Mouse (Mus musculus) left cerebral cortex, adult 18-20 months (tissue): ENCODE results near the gene Atp7a. TPM values are rescaled to one million over a fixed set of nuclear protein-coding genes. Genes with fewer than 3 reads are reported as not detected.
"Not testable (repeated sequence)": the region's sequence is repeated elsewhere in the genome, so short reads cannot be mapped to it uniquely, and the experiment has no call there.

Source experiments
- DNase-seq, 2 experiments: peaks; one replicate each; pipeline ENCODE4 v3.0.0; 2021 to 2022; ENCODE audit warnings: low spot score in 2 of 2, mixed read lengths in 1 of 2
- long read RNA-seq, 2 experiments: library from polyadenylated mRNA; stranded (forward); transcript quantifications; one replicate each; pipeline ENCODE4 v2.0.0; 2021
- total RNA-seq, 2 experiments: library from RNA; stranded (reverse); gene quantifications; 2 replicates each; pipeline ENCODE4 v1.2.3; 2021

Atp7a gene
- total RNA-seq: 1 to 10 TPM; 7.2 to 8.3 TPM
- long read RNA-seq, experiment 1, full-length matches to known transcripts: 2 of 2 reads
- long read RNA-seq, experiment 1, partial matches to known transcripts: 0 of 2 reads
- long read RNA-seq, experiment 1, other reads (novel, unspliced or antisense): 0 of 2 reads
- long read RNA-seq, experiment 2, partial matches to known transcripts: 1 of 1 reads
- long read RNA-seq, experiment 2, other reads (novel, unspliced or antisense): 0 of 1 reads

DNA sequence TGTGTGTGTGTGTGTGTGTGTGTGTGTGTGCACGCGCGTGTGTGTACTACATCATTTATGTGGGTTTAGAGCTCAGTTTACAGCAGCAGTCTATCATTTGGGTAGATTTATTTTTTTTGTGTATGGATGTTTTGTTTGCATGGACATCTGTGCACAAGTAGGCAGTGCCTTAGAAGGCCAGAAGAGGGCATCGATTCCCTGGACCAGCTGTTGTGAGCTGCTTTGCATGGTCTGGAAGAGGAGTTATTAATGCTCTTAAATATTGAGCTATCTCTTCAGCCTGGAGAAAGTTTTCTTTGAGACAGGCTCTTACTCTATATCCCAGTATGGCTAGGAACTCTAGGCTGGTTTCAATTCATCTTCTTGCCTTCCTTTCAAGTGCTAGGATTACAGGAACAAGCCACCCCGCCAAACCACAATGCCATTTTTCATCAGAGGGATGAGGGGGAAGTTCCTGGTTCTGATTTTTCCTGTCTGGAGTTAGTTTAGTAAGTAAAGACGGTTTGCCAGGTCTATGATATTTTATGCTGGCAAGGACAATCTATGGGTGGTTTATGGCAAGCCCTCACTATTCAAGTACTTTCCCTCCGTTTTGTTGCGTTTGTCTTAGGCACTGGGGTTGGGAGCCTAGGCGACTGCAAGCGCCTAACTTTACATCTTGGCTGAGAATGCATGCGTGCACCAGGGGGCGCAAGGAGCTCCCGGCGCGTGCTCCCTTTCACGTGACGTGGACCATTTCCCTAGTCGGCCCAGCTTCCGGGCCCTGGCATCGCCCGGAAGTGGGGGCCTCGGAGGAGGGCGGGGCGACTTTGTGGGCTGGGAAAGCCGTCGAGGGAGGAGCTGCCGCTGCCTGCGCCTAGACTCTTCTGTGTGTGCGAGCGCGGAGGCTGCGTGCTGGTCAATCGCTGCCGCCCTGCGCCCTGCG lies at the start of gene Atp7a:
Atp7a (plus strand) TSS at position 859 of the 925 bp plus-strand sequence.
- peak; percentile 83 to 88 for DNase-seq

DNA sequence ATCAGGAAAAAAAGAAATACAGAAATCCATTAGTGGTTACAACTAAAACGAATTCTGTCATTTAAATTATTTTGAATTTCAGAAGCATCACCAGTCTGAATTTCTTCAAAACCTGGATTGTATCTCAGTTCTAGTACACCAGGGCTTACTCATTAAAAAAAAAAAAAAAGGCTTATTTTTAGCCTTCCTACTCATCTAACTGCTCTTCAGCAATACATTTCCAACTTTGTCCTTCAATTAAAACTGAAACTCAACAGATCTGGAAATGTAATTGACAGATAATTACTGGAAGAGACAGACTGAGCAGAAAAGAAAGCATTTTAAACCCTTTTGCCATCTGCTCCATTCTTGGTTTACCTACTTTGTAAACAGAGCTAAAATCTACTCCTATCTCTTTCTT lies 25.5 kb upstream of the Atp7a start:
- DNase-seq: no peak

DNA sequence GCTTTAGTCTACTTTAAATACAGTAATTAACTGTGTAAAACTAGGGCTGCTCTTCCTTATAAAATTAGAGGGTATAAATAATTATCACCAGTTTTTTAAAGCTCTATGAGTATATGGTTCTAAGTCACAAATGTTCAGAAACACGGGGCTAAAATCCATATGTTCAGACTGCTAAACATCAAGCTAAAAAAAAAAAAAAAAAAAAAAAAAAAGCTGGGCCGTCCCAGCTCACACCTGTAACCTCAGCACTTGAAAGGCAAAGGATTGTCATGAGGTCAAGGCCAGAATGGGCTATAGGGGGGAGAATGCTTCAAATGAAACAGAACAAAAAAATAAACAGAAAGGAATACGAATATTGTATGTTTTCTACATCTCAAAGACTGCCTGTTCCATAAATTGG lies 16.3 kb upstream of the Atp7a start:
- DNase-seq: no peak

DNA sequence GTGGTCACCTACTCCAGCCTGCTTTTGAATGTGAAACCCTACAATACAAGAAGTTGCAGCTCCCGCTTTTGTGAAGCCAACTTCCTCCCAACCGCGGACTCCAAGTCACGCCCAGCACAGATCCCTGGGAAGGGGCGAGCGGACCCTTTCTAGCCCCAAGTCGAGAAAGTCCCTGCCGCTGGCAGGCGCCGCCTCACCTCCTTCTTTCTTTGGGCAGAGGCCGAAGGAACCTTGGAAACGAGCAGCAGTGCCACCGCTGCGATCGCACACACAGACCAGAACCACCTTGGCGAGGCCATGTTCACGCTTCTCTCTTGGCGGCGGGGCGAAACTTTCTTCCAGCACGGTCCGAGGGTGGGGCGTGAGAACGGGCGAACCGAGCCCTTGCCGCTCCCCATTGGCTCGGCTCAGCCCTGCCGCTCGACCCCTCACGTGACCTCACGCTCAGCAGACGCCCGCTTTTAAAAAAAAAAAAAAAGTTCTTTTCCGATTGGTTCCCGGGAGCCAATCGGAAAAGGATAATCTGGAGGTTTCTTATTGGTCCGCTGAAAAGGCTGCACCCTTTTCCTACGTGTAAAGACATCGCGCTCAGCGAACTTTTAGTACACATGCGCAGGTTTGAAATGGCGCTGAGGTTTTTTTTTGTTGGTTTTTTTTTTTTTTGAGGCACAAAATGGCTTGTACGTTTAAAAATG lies 15.5 kb upstream of the Atp7a start, which contains the start of gene Magt1:
Magt1 (minus strand) TSS at position 442 of the 695 bp plus-strand sequence.
- DNase-seq: peak; percentile 71 to 72

DNA sequence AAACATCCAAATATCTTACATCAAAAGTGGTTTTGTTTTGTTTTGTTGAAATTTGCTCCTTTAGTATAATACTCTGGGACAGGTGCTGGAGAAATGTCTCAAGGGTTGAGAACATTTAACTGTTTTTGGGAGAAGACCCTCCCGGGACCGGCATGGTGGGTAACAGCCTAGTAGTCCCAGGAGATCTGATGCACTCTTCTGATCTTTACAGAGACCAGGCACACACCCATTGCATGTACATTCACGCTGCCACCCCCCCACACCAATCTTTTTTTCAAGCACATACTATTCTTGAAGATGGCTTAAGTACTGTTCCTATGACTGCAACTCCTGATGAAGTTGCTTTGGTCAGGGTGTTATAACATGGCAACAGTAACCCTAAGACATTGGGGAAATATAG lies 14.5 kb upstream of the Atp7a start:
- no peak for DNase-seq

DNA sequence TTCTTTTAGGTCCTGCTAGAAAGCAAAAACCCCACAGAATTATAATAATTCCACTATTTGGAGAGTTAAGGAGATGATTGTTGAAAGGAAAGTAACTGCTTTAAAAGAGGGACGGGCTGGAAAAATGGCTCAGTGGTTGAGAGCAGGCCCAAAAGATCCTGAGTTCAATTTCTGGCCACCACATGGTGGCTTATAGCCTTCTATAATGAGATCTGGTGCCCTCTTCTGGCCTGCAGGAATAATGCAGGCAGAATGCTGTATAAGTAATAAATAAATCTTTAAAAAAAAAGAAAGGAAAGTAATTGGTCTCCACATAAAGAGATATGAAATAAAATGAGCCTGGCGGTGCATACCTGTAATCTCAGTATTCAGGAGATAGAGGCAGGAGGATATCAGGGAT lies 13.9 kb upstream of the Atp7a start:
- DNase-seq: peak; percentile 21 to 29

DNA sequence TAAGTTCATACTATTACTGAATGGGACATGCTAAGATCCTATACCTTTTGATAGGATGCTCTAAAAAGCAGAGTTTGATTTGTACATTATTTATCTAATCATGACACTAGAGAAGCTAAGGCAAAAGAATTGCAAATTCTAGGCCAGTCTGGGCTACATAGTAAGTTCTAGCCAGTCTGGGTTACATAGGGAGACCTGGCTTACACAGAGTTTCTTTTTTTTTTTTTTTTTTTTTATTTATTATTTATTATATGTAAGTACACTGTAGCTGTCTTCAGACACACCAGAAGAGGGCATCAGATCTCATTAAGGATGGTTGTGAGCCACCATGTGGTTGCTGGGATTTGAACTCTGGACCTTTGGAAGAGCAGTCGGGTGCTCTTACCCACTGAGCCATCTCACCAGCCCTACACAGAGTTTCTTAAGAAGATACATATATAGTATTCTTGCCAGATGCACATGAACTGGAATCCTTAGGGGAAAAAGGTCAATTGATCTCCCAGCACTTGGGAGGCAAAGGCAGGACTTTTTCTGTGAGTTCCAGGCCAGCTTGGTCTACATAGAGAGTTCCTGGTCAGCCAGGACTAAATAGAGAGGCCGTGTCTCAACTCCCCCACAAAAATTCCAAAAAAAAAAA lies 12.2 kb upstream of the Atp7a start:
- not testable (repeated sequence) for DNase-seq

DNA sequence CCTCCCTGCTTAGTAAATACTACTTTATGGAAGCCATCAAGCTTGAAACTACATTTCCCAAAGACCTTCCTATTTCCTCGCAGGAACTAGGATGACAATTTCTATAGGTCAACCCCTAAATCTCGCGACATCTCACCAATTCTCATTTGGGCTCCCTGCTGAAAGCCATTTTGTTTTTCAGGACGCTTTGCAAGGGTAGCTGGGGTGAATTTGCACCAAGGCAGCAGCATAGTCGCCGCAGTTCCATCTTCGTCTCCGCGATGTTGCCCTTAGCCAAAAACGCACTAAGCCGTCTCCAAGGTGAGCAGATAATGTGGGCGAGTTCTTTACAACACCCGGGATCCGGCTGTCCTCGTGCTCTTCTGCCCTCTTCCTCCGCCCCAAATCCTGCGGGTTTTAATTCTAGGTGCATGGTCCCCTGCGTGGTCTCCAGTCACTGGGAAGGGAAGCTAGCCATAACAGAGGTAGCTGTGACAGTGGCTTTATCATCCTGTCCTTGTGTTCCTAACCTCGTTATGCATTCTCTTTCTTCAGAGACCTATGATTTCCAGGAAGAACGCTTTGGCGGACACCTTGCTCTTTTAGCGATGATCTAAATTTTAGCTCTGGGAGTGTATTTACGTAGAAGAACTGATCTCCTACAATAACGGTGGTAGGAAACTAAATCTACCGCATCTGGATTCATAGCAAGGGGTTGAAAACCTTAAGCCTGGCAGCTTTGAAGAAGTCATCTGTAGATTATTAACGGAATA lies 11.3 kb upstream of the Atp7a start, which contains the start of gene Cox7b:
Cox7b (plus strand) TSS at position 130 of the 752 bp plus-strand sequence.
- peak; percentile 57 to 61 for DNase-seq

DNA sequence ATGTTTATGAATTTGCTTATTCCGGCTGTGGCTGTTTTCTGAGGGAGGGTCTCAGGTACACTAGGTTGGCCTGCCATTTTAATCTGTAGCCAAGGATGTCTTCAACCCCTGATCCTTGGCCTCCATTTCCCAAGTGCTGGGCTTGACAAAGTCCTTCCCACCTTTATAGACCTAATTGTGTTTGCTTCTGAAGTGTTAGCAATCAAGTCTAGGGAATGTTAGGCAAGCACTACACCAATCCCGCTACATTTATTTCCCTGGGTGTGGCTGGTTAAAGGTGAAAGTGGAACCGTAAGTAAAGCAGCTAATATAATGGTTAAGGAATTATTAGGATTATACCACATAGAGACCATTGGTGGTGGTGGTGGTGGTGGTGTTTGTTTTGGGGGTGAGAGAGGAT lies 10.0 kb upstream of the Atp7a start:
- DNase-seq: no peak

DNA sequence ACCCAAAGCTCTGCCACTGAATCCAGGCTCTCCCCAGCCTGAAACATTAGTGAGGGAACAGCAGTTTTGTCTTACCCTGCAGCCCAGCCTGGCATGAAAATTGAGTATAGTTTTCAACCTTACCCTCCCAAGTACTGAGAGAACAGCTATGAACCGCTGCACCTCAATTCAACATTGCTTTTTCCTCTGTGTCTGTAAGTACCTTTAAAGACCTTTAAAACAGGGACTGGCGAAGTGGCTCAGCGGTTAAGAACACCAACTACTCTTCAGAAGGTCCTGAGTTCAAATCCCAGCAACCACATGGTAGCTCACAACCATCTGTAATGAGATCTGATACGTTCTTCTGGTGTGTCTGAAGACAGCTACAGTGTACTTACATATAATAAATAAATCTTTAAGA lies 9.6 kb upstream of the Atp7a start:
- no peak for DNase-seq

DNA sequence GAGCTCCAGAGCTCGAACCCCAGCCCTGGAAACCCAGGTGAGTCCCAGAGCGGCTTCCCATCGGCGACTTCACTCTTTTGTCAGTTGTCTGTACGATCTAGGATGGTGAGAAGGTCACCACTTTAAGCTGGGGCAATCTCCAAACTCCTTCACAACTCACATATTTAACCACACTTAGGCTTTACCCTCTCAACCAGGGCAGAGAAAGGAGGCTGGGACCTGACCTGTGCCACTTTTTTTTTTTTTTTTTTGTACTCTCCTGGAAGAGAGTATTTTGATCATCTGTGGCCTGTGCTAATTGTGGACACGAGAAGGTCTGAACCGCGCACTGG lies 233 bp downstream of the Atp7a start:
- DNase-seq: no peak

DNA sequence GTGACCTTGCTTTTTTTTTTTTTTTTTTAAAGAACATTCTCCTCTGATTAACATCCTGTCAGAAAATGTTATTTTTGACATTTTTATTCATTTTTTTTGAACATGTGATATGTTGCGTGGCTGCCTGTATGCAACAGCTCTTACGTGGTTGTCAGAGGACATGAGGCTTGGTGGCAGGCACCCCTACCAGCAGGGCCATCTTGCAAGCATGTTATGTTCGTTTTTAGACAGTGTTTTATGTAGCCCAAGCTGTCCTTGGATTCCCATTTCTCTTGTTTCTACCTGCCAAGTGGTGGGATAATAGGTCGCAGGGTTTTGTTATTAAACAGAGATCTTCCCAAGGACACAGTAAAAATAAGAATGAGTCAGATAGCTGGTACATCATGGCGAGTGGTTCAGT lies 3.1 kb downstream of the Atp7a start:
- no peak for DNase-seq

DNA sequence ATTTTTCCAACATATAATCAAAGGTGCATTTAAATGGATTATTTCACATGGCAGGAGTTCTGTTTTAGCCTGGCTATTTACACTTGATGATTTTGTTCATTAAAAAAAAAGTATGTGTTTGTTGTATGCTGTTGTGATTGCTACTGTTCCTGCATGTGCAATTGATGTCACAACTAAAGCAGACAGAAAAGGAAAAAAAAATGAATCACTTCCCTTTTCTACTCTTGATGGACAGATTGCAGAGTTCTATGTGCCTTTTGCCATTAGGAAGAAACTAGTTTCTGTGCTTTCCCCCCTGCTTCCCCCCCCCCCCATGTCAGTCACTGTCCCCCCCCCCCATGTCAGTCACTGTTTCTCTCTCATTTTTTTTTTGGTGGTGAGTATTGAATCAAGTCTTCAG lies 4.0 kb downstream of the Atp7a start:
- DNase-seq: no peak

DNA sequence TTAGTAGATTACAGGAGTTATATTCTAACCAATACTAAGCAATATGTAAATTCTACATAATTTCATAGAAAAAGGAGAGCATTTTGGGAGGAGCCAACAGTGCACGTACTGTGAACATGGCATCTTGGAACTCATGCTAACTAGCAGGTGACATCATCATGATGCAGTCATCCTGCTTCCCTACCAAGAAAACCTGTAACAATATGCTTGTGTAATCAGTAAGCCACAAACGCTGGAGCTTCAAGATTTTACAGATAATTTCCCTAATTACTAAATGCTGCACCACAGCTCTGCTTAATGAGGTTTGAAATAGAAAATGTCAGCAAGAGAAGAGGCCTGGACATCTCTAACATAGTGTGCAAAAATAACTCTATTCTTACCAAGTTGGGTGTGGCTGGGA lies 8.7 kb downstream of the Atp7a start:
- no peak for DNase-seq

DNA sequence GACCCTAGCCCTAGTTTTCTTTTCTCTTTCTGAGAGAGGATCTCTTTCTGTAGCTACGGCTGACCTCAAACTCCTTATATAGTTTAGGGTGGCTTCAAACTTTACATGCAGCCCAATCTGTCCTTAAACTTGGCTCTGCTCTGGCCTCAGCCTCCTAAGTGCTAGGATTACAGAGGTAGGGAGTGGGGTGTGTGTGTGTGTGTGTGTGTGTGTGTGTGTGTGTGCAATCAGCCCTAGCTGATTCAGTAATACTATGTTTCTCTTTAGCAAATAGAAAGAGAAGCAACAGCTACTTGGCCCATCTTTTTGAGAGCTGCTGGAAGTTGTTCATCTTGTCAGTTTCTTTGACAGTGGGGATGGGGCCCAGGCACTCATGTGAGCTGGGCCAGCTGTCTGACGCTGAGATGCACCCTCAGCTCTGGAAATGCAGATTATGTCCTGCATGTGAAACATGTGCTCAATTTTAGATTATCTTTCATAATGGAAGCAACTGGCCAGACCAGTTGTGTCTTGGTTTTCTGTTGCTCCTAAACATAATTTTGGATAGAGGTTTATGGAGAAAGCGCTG lies 10.2 kb downstream of the Atp7a start:
- no peak for DNase-seq

DNA sequence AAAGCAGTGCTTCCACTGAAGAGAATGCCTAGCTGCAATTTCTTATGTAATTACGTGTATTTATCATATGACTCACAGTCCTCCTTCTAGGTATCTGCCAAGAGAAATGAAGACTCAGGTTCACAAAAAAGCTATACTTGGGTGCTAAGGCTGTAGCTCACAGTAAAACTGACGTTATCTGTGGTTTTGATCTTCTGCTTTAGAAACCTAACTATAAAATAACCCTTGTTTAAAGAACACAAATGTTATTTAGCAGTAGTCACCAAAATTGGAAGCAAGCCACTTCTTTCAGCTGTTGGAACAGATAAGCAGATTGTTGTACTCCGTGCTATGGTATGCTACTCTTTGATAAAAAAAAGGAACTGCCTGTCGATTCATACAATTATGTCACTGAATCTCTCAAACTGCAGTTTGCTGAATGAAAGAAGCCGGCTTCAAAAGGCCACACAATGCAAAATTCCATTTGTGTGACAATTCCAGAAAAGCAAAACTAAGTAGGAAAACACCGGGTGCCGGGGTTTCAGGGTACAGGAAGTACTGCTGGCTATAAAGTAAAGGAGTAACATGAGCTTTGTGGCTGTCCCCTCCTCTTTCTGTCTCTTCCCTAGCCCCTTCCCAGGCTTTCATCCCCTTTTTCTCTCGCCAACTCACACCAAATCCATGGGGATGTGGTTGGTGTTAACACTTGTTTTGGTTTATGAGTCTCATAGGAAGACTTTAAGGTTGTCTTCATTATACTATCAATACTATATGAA lies 17.0 kb downstream of the Atp7a start:
- no peak for DNase-seq

DNA sequence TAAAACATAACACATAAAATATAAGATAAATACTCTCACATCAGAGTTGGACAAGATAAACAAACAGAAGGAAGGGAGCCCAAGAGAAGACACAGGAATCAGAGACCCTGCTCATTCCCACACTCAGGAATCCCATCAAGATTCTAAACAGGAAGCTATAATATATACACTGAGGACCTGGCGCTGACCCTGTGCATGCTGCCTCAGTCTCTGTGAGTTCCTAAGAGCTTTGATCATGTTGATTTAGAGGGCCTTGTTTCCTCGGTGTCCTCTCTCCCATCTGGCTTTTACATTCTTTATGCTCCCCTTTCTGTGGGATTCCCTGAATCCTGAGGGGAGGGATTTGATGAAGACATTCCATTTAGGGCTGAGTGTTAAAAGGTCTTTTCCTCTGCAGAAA lies 18.4 kb downstream of the Atp7a start:
- no peak for DNase-seq

DNA sequence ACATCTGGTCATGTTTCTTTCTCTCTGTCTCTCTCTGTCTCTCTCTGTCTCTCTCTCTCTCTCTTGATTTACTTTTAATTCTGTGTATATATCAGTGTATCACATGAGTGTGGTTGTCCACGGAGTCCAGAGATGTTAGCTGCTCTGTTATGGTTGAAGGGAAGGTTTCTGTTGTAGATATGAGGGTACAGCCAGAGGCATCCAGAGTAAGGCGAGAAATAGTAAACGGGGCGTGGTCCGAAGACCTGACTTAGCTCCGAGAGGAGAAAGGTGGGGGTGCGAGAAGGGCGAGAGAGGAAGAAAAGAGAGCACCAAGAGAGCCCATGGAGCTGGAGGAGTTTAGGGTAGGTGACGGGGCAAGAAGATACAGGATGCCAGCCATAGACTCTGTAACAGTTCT lies 18.9 kb downstream of the Atp7a start:
- no peak for DNase-seq

DNA sequence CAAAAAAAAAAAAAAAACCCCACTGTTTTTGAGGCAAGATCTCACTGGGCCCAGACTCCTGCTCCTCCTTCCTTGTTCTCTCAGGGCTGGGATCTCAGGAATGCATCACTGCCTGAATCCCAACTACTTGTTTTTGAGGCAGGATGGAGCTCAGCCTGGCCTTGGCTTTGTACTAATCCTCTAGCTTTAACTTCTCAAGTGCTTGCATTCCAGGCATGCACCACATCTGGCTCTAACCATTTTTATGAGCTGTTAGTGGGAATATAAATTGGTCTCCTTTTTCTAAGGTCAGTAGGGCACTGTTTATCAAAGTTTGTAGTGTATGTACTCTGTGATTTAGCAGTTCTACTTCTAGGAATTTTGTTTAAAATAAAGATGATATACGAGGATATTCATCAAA lies 21.1 kb downstream of the Atp7a start:
- DNase-seq: no peak

DNA sequence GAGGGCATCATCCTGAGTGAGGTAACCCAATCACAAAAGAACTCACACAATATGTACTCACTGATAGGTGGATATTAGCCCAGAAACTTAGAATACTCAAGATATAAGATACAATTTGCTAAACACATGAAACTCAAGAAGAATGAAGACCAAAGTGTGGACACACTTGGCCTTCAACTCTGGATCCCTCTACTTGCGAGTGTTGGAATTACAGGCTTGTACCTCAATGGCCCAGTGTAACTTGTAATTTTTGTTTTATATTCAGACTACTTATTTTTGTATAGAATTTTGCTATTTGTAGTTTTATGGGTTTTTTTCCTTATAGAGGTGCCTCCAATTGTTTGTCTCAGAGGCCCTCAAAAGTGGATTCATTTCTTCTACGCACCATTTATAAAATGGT lies 50.8 kb downstream of the Atp7a start:
- not testable (repeated sequence) for DNase-seq
